Mouse (Mus musculus) heart, postnatal 0 days (tissue): ENCODE results near the gene Nrxn3.

Source experiments
- CTCF ChIP-seq: IDR thresholded peaks from 2 replicates; pipeline ENCODE4 v1.5.1; 2016; ENCODE audit warnings: antibody characterized with exemption, control low read depth, low read depth
- EP300 ChIP-seq: IDR thresholded peaks from 2 replicates; pipeline ENCODE4 v1.6.1; 2016; ENCODE audit warnings: antibody characterized with exemption, low read depth

DNA sequence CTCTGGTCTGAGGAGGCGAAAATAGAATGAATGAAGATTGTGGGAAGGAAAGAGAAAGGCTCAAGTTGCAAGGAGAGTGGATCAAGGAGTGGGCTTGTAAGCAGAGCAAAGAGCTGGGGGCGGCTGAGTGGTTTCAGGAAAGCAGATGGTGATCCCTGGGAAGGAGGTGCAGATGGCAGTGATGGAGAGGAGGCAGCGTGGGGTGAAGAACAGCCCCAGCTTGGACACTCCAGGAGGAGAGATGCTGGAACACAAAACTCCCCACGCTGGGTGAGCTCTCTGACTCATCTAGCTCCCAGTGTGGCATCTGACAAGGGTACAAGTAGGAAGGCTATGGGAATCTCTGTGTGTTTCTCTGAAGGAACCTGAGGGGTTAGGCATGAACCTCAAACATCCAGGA is 9.2 kb upstream of the Nrxn3 start:
- TF ChIP-seq CTCF (no peak), EP300 (no peak)
